Mouse (Mus musculus) CH12.LX (cell line): ENCODE data around the gene Dpysl5.

Experiments
- CTCF ChIP-seq, 2 experiments: IDR thresholded peaks in 1 of 2; conservative IDR thresholded peaks in 1 of 2; 2 replicates each; pipeline ENCODE4 v1.5.1; 2011 to 2012; ENCODE audit warnings: low read depth in 2 of 2, low read length in 2 of 2, improper control_type of control experiment in 1 of 2, inconsistent platforms in 1 of 2, mild to moderate bottlenecking in 1 of 2, moderate library complexity in 1 of 2
- EP300 ChIP-seq: IDR thresholded peaks from 2 replicates; pipeline ENCODE4 v1.6.1; 2011; ENCODE audit warnings: low read length, improper control_type of control experiment
- USF1 ChIP-seq: IDR thresholded peaks from 2 replicates; pipeline ENCODE4 v1.6.1; 2014; ENCODE audit warnings: low read depth, mild to moderate bottlenecking, inconsistent platforms, low read length, improper control_type of control experiment
- USF2 ChIP-seq: conservative IDR thresholded peaks from 2 replicates; pipeline ENCODE4 v1.6.1; 2011; ENCODE audit warnings: low read depth, low read length, improper control_type of control experiment

DNA sequence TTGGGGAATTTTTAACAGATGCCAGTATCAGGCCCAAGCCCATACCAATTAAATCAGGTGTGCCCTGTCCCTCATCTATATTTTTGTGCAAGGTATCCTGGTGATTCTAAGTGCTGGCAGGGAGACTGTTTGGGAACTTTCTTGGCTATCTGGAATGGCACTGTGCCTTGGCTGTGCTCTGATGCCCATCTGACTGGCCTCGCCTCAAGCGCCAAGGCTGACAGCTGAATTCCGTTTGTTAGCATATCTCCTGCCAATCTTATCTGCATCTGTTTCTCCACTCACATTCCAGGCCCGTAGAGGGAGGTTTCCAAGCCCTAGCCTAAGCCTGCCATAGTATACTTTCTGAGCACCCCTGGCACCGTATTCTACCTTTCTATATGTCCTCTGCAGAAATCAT lies 39.7 kb downstream of the Dpysl5 start:
- TF ChIP-seq USF2 (no peak), EP300 (no peak), CTCF (conservative IDR thresholded peaks at IDR 0.05 in 1 of 2, IDR thresholded peaks at IDR 0.05 in 1 of 2; ENCODE audit: low read depth in 2 of 2, low read length in 2 of 2) (no peak), USF1 (no peak)
